Mouse (Mus musculus) lung, postnatal 0 days (tissue): ENCODE measurements around the gene Lrmda.

Experiments
- CTCF ChIP-seq: IDR thresholded peaks from 2 replicates; pipeline ENCODE4 v1.5.1; 2016; ENCODE audit warnings: antibody characterized with exemption, mild to moderate bottlenecking
- EP300 ChIP-seq: IDR thresholded peaks from 2 replicates; pipeline ENCODE4 v1.6.1; 2016; ENCODE audit warnings: antibody characterized with exemption, mild to moderate bottlenecking, control low read depth

DNA sequence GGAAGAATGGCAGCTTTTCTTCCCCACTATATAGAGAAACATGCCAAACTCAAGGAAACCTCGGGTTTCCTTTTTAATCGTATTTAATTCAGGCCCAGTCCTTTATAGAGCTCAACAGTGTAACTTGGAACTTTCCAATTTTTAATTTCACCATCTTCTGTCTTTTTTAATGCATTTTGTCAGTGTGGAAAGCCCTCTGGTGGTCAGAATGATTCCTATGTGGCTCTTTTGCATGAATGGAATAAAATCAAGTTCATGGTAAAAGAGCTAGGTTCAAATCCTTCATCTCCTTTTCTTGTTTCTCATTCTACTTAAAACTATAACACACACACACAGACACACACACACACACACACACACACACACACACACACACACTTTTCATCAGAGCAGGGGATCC, 425.0 kb downstream of the Lrmda start:
- TF ChIP-seq CTCF (peak; percentile 51), EP300 (no peak)
